Mouse (Mus musculus): ENCODE results near the gene Dnajc4. TPM values are rescaled to one million over a fixed set of nuclear protein-coding genes. Genes with fewer than 3 reads are reported as not detected.

The Dnajc4 gene
- 10 to 100 TPM; 21.1 to 21.2 TPM for total RNA-seq (2021)
- long read RNA-seq, experiment 1, partial matches to known transcripts = 1 of 9 reads
- long read RNA-seq, experiment 1, other reads (novel, unspliced or antisense) = 6 of 9 reads
- long read RNA-seq, experiment 2, partial matches to known transcripts = 0 of 9 reads
- long read RNA-seq, experiment 2, other reads (novel, unspliced or antisense) = 4 of 9 reads

DNA sequence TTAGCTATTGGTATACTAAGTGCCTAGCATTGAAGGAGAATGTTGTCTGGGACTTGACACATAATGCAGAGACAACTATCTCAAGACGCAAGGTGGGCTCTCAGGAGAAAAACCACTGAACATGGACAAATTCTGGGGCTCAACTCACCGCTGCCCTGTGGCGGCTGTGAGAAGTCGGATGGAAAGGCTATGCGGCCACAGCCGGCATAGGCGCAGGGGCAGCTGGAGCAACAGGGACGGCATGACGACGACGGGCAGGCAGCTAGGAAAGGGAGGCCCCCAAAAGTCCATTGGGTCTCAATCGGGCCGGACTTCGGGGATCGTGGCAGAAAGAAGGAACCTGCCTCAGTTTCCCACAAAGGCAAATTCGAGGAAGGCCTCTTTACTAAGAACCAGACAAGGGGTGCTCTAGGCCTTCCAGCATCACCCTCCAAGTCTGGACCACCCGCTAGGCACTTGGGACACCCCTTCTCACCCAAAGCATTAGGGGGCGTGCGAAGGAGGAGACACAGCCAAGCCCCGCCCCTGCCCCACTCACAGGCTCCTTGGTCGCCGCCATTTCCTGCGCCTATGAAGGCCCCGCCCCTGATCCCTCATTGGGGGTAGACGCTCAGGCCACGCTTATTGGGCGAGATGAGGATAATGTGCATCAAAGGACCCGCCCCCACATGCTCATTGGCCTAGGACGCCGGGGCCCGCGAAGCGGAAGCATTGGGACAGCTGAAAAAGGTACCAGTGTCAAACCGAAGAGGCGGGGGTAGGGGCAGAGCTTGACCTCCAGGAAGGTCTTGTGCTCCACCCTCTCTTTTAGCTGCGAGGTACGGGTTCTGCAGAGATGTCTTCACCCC lies at the start of gene Dnajc4:
Gene Dnajc4, minus strand, starts transcription at position 562 of the 848 bp plus-strand sequence.
- peak; percentile 95 to 96 for DNase-seq (ENCODE audit: low spot score in 2 of 2)
- intact Hi-C loops (cut with DNase I) = no loop called here

DNA sequence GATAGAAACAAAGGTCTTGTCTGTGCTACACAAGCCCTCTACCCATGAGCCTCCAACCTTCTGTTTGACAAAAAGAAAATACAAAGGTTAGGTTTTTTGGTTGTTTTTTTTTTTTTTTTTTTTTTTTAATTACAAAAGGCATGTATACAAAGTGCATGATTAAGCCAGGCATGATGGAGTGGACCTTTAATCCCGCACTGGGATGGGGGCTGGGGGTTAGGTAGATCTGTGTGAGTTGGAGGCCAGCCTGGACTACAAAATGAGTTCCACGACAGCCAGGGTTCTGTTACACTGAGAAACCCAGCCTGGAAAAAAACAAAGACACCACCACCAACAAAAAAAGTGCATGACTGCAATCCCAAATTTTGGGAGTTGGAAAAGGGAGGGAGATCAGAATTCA lies 48.8 kb upstream of the Dnajc4 start:
- DNase-seq (ENCODE audit: low spot score in 2 of 2) = no peak
- intact Hi-C loops (cut with DNase I) = no loop called here

DNA sequence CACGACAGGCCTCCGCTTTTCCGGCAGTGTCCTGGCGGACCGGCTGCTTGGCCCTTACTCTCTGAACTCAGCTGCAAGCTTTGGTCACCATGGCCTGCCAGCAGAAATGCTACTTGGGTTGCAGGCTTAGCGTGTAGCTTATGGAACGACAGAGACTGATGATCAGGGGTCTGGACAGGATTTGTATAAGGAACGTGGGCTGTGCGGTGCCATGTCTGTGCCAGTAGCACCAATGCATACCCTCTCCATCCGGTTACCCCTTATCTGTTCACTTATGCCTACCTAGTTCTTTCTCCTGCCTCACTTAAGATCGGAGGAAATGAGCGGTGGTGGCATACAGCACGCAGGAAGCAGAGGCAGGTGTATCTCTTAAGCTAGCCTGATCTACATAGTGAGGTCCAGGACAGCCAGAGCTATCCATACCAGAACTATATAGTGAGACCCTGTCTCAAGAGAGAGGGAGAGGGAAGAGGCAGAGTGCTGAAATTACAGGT lies 48.3 kb upstream of the Dnajc4 start:
- no peak for DNase-seq (ENCODE audit: low spot score in 2 of 2)
- intact Hi-C loops (cut with DNase I) = no loop called here

DNA sequence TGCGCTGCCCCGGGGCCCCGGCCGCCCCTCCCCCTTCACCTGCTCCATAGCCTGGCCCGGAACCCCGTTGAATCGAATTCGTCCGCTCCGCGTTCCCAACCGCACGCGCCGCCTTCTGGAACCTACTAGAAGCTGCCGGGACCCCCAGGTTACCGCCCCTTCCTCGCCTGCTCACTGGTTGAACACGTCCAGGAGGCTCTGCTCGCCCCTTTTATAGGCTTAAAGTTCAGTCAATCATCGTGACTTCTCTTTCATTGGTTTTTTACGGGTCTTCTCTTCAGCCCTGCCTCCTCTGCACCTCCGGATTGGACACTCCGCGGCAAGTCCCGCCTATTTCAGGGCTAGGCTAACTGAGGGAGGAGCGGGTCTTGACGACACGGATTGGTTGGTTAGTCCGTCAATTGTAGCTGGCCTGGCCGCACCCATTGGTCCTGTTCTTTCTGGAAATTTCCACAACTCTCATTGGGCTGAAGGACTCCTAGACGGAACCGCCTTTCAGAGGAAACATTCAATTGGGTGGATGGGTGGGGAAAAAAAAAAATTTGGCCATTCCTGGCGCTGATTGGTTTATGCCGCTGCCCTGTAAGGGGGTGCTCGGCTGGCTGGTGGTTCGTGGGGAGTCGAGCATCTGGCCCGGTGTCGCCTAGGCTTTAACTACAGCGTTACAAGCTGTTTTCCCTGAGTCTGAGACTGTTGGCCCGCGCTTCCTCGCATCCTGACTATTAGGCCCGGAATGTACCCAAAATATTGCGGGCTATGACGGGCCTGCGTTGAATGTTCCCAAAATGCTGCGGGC lies 47.7 kb upstream of the Dnajc4 start, which contains the start of gene Stip1:
Gene Stip1, minus strand, starts transcription at position 127 of the 796 bp plus-strand sequence.
- DNase-seq (ENCODE audit: low spot score in 2 of 2) = peak; percentile 99 to 100
- intact Hi-C loops (cut with DNase I) = no loop called here

DNA sequence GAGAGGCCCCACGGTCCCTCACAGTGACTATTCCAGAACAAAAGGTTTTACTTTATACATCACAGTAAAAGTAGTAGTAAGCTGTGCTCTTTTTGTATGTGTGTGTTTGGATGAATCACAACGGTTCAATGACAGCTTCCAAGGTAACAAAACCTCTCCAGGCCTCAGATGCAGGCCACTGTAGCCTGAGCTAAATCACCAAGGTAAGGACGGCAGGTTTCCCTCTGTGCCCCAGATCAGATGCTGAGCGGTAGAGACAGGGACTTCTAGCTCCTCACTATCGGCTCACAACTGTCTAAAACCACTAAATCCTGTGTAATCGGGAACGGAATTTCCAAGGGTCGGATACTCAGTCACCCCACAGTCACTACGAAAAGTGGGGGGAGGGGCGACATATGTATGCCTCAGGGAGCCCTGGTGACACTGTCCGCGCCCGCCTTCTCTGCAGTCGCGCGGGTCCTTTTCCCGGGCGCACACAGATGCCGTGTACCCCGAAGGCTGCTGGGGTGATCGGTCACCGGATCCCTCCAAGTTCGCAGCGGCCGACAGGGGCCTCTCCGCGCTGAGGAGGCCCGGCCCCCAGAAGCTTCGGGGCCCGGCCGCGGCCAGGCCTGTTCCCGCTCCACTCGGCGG lies 46.8 kb upstream of the Dnajc4 start:
- intact Hi-C loops (cut with DNase I) = no loop called here
- peak; percentile 57 to 77 for DNase-seq (ENCODE audit: low spot score in 2 of 2)

DNA sequence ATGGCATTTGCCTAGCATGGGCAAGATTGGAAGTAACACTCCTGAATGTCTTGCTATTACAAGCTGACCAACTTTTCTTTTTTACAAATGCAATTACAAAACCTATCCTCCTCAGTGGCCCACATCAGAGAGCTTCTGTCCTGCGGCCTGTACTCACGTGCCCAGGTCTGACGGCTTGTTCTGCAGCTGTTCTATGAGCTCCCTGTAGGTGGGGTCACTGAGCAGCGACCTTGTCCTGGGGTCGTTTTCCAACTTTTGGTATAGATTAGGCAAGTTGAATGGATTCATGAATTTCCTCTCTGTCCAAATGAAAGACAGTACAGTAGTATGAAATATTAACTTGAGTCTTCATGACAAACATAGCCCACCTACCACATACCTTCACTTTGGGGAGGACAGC lies 41.6 kb upstream of the Dnajc4 start:
- DNase-seq (ENCODE audit: low spot score in 2 of 2) = no peak
- intact Hi-C loops (cut with DNase I) = no loop called here

DNA sequence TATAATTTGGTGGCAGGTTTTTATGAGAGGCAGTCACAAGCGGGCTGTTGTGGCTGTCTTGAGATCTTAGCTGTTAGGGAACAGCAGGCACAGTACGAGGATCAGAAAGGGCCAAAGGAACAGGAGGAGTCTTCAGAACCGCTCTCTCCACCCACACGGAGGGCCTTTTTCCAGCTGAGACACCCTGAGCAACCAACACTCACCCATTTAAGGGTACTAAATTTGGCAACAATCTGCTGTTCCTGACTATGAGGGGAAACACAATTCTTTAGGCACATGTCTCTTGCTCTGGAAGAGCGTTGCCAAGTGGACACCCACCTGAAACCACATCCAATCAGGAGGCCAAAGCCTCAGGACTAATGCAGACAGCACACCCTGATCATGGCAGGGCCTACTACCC lies 37.2 kb upstream of the Dnajc4 start:
- intact Hi-C loops (cut with DNase I) = no loop called here
- peak; percentile 59 to 84 for DNase-seq (ENCODE audit: low spot score in 2 of 2)

DNA sequence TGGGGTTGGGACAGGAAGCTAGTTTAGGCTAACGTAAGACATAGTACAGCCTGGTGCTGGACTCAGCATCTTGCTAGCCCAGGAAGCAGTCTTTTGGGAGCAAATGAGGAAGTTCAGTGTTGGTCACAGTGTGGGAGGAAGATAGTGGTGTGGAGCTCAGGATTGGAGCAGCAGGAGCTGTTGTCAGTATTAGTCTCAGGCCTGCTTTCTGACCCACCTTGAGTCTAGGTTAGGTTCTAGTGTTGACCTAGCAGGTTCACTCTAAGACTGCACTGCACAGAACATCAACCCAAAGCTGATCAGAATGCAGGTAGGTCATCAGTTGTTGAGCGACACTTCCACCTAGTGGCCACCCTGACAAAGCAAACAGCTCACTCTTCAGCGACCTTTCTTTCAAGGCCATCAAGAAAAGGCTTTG lies 27.9 kb upstream of the Dnajc4 start:
- intact Hi-C loops (cut with DNase I) = no loop called here
- DNase-seq (ENCODE audit: low spot score in 2 of 2) = peak in 1 of 2 experiments; percentile 34

DNA sequence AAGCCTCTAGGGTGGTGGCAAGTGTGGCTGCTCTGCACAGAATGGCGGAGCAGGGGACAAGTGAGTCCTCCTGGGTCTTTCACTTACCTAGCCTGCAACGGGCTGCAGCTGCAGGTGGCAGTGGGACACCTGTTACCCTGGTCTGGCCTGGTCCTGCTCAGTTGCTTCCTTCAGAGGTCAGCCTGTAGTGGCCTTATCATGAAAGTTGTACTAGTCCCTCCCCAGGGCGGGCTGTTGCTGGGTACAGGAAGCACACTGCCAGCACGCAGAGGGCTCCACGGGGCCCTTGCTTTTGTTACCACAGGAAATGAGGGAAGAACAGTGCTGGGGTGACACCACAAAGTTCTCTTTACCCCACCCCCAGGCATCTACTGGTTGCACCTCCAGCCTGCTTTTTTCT lies 26.8 kb upstream of the Dnajc4 start, which contains the start of gene Fermt3:
Gene Fermt3, minus strand, starts transcription at position 279 of the 400 bp plus-strand sequence.
- intact Hi-C loops (cut with DNase I) = loop anchor here (5.0 kb wide), 1 partner anchor 87 kb away; the partner anchor contains the start of gene Kcnk4
- DNase-seq (ENCODE audit: low spot score in 2 of 2) = peak; percentile 42 to 52

DNA sequence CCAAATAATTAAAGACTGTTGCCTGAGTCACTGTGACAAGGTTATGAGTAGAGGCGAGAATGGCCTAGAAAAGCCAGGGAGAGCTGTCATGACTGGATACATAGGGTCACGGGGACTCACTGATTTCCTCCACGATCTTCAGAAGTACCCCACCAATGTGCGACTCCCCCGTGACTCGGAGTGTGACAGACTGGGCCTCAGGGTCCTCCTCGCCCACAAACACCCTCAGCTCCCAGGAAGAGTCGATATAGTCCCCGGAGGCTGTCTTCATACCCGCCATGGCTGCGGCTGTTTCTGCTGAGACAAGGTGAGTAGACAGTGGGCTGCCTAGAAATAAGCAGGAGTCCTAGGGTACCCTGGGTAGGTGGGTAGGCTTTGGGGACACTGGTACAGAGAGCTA lies 26.2 kb upstream of the Dnajc4 start:
- no peak for DNase-seq (ENCODE audit: low spot score in 2 of 2)
- intact Hi-C loops (cut with DNase I) = loop anchor here (5.0 kb wide), 1 partner anchor 86 kb away; the partner anchor contains the start of gene Kcnk4

DNA sequence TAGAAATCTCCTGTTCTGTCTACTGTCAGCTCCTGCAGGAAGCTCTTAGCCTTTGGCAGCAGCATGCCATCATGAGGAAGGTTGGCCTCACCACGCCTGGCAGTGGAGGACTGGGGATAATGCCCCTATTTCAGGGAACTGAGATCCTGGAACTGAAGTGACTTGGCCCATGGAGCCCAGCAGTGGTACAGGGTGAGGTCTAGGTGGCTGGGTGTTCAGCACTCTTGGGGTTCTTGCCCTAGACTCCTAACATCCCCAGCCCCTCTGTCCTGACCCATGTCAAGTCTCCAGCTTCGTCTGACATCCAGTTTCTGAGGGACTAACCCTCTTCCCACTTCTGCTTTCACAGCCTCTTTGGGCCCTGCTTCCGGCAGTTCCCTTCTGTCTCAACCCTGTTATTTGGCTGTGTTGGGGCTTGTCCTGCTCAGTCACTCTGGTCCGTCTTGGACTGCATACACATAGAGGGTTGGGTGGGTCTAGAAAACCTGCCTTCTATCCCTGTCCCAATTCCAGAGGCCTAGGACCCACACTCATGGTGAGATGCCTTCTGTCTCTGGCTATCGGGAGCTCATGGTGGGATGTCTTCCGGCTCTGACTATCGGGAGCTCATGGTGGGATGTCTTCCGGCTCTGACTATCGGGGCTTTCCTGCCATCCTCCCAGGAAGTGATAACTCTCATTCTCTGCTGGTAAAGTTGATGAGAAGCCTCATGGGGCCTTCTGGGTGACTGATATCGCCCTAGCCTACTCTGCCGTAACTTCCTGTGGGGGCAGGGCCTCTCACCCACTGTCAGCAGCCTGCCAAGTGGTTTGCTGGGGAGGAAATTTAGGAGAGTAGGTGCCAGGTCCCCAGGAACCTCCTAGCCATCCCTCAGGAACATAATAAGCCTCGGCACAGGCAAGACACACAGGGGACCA lies 25.4 kb upstream of the Dnajc4 start:
- intact Hi-C loops (cut with DNase I) = loop anchor here (5.0 kb wide), 1 partner anchor 85 kb away; the partner anchor contains the start of gene Kcnk4
- no peak for DNase-seq (ENCODE audit: low spot score in 2 of 2)

DNA sequence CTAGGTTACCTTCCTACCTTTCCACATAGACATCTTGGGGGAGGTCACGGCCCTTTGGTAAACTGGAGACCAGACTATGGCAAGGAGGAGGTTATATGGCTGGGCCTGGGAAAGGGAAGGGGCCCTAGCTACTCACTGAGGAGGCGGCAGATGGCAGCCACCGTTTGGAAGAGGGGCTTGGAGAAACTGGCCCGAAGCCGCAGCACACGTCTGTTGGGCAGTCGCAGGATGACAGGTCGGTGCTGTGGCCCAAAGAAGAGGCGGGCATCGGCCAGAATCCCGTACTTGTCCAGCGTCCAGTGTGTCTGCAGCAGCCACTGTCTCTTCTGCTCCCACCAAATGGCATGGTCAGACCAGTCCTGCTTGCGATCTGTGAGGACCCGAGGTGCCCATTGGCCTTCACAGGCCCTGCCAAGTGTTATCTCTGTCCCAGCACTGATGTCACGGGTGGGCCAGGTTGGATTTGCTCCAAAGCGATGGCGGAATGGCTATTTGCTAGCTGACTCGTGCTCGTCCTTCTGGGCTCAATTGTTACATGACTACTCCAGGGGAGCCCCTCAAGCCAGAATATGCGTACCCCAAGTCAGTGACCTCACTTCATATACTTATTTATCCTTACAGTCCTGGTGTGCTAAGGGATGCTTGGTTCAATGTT lies 22.2 kb upstream of the Dnajc4 start:
- intact Hi-C loops (cut with DNase I) = loop anchor here (5.0 kb wide), 1 partner anchor 82 kb away; the partner anchor contains the start of gene Kcnk4
- no peak for DNase-seq (ENCODE audit: low spot score in 2 of 2)

DNA sequence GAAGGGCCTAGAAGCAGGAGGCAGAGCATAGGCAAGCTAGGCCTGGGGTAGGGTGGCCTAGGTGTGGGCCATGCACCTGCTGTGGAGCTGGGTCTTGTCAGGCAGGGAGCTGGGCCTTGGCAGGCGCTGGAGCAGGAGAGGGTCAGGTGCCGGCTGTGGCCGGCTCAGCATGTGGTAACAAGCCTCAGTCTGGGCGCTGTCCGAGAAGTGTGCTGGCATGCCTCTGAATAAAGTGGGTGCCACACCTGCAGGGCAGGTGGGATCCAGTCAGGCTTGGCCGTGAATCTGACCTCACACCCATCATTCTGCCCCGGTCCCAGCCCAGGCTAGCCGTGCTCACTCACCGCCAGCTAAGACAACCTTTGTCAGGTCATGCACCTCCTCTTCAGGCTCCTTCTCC lies 21.6 kb upstream of the Dnajc4 start:
- no peak for DNase-seq (ENCODE audit: low spot score in 2 of 2)
- intact Hi-C loops (cut with DNase I) = no loop called here

DNA sequence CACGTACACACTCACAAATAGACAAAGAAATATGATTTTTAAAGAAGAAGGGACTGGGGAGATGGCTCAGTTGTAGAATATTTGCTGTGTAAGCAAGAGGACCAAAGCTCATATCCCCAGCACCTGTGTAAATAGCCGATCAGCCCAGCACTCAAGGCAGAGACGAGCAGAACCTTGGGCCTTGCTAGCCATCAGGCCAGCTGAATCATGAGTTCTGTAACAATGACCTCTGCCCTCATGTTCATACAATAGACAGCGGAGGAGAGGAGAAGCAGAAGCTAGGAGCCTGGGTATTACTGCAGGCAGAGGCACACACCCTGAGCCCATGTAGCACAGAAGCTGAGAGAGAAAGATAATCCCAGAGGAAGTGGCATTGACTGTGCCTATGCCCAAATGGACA lies 20.1 kb upstream of the Dnajc4 start:
- intact Hi-C loops (cut with DNase I) = no loop called here

DNA sequence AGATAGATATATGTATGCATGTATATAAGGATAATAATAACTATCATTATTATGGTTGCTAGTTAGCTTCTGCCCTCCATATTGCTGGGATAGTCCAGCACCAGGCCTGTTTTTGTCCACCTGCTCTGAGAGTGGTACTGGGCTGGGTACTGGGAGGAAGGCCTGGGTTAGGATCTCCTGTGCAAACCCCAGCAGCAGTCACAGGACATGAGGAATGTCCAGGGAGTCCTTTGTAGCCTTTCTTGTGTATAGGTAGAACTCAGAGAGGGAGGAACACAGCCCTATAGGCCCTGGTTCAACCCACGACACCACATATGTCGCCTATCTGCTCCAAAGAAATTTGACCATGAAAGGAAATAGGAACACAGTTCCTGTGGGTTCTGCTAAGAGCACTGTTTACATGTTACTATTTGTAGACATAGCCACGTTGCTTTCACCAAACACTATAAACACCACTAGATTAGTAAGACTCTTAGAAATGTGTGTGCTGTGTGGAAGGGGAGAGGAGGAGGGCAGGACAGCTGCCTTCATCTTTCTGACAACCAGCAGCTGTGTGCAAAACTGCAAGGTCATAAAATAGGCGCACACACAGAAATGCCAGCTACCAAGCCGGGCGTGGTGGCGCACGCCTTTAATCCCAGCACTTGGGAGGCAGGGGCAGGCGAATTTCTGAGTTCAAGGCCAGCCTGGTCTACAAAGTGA lies 14.7 kb upstream of the Dnajc4 start:
- intact Hi-C loops (cut with DNase I) = no loop called here
- DNase-seq (ENCODE audit: low spot score in 2 of 2) = no peak

More for the DNA sequence above, 20.1 kb upstream of the Dnajc4 start:
- no peak for DNase-seq (ENCODE audit: low spot score in 2 of 2)

DNA sequence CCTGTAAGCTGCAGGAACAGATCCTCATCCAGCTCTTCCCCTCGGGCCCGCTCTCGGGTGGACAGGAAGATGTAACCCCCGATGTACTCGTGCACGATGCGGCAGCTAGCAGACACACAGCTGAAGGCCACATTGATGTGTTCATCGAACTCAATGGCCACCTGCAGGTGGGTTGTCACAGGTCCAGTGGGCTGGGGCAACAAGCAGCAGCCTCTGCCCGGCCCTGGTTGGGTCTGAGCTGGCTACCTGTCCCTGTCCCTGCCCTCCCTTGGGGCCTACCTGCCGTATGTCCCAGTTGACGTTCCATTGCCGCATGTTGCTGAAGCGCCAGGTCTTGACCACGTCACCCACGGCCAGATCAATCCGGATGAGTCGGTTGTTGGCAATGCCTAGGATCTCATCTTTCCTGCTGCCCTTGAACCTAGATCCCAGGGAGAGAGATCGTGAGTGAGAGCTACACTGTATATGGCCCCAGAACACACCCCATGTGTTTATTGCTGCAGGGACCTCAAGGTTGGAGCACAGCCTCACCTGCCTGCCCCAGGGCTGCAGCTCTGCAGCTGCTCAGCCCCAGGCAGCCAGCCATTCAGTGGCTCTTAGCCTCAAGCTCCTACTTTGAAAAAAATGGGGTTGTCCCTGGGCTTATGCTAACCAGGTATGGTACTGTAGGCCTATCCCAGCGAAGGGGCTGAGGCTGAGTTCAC lies 7.1 kb upstream of the Dnajc4 start:
- intact Hi-C loops (cut with DNase I) = no loop called here
- DNase-seq (ENCODE audit: low spot score in 2 of 2) = no peak
